In genomic region chr4:105013718-105014117, GRCm38 (mm10) we compare ENCODE assay signal across 17 mouse cellular contexts.
"Had no signal": no experiment of that assay in that cellular context is flagged by ENCODE, and none has a peak within 500 bp of the region (broad histone marks: within the 10 kb centered on the region; RNA-seq: fewer than 3 reads in every experiment).

No protein-coding gene starts in this region.

- H3K9ac ChIP-seq: lung, embryonic 14.5 days; midbrain, embryonic 13.5 days; neural tube, embryonic 13.5 days; neural tube, embryonic 15.5 days had no signal

- H3K4me1 ChIP-seq: midbrain, embryonic 10.5 days; midbrain, embryonic 13.5 days; neural tube, embryonic 13.5 days; neural tube, embryonic 15.5 days had no signal

- H3K27ac ChIP-seq: midbrain, embryonic 10.5 days; midbrain, embryonic 13.5 days; neural tube, embryonic 13.5 days; neural tube, embryonic 15.5 days had no signal

- H3K36me3 ChIP-seq: midbrain, embryonic 10.5 days had no signal

- H3K9me3 ChIP-seq: midbrain, embryonic 10.5 days; neural tube, embryonic 13.5 days; neural tube, embryonic 15.5 days had no signal

- DNase-seq: lung, adult 18-20 months; lung, embryonic 14.5 days; lung, postnatal 10 days; lung, postnatal 4 days; retina, postnatal 1 day; right cerebral cortex, adult 18-20 months; right cerebral cortex, postnatal 25 days; right cerebral cortex, postnatal 4 days; spleen, adult 18-20 months; thymus, adult 18-20 months; thymus, postnatal 25 days; thymus, postnatal 4 days had no signal

- H3K27me3 ChIP-seq: midbrain, embryonic 13.5 days; neural tube, embryonic 13.5 days; neural tube, embryonic 15.5 days had no signal

- H3K4me3 ChIP-seq: midbrain, embryonic 10.5 days; midbrain, embryonic 13.5 days; myocyte; neural tube, embryonic 13.5 days; neural tube, embryonic 15.5 days had no signal
